In the genomic region with DNA sequence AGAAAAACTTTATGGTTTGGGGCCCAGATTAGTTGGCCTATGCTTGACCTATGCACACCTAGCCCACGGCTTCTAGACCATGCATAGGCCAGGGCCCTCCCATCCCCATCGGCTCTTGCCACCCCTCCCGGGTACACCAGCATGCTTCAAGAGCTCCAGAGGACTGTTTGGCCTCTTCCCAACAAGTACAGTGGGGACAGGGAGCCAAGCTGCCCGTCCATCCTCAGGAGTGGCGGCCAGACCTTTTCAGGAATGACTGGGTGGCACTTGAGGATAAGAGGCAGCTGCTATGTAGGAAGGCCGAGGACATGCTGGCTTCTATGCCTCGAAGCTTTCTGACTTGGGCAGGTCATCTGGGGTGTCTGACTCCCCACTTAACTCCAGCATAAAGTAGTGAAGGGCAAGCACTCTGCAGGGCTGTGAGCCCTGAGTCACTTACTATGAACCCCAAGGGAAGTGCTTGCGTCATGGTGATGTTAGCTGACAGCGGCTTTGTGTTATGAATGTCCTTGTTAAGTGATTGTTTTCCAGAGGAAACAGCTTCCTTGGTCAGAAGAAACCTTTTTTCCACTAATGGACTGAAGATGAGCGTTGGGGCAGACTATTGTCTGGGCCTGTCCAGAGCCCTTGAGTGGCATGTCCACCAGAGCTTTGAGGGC, we compare ENCODE assay signal across 35 mouse cellular contexts. TPM values are rescaled to one million over a fixed set of nuclear protein-coding genes. Genes with fewer than 3 reads are reported as not detected.
A peak's percentile ranks its signal among the peaks of the same experiment; 100 is the strongest.
DNase-seq lines count a peak whose midpoint lies in the region; TF ChIP-seq lines count a peak whose summit lies in the region.
"Had no signal": no experiment of that assay in that cellular context is flagged by ENCODE, and none has a peak within 500 bp of the region (broad histone marks: within the 10 kb centered on the region; RNA-seq: fewer than 3 reads in every experiment).

No protein-coding gene starts in this region.

- H3K27me3 ChIP-seq in kidney, adult 2 months (replicated peaks; ENCODE audit: control insufficient read depth, insufficient read depth, low read length), result peaks cover 3% of the 10 kb centered on the region

- peak; percentile 25 for DNase-seq in adrenal gland, postnatal 10 days
- DNase-seq in adrenal gland, postnatal 4 days (ENCODE audit: low spot score in 2 of 2), result no peak
- no peak for DNase-seq in layer of hippocampus, adult 2 months (ENCODE audit: low spot score in 2 of 2)
- DNase-seq in layer of hippocampus, postnatal 14 days (ENCODE audit: low spot score in 2 of 2), result no peak
- peak; percentile 22 for DNase-seq in lung, adult 2 months
- DNase-seq in lung, postnatal 25 days (ENCODE audit: low spot score), result peak; percentile 48
- no peak for DNase-seq in cerebellum, postnatal 14 days
- no peak for DNase-seq in kidney, adult 2 months
- DNase-seq: B cell, adult 2 months; cerebellum, adult 8-10 months; cerebellum, postnatal 36 days; gastrocnemius, postnatal 14 days; kidney, adult 18-20 months; layer of hippocampus, adult 9-11 months; spleen, adult 18-20 months; thymus, adult 18-20 months; thymus, postnatal 25 days had no signal

- no peak for TF ChIP-seq CTCF in layer of hippocampus, adult 2 months (conservative IDR thresholded peaks at IDR 0.05)
- no peak for TF ChIP-seq CTCF in lung, adult 2 months (IDR thresholded peaks at IDR 0.05; ENCODE audit: insufficient read depth, low read length)
- no peak for TF ChIP-seq CTCF in kidney, adult 2 months (conservative IDR thresholded peaks at IDR 0.05; ENCODE audit: insufficient read depth, insufficient read length, low read depth, low read length)

- no peaks in the 10 kb centered on the region for H3K4me1 ChIP-seq in lung, adult 2 months (ENCODE audit: control insufficient read depth, insufficient read depth, low read length)
- no peaks in the 10 kb centered on the region for H3K4me1 ChIP-seq in kidney, adult 2 months (ENCODE audit: control insufficient read depth, insufficient read depth, low read length)

- H3K4me3 ChIP-seq in layer of hippocampus, adult 2 months, result no peak overlapping the region
- no peak overlapping the region for H3K4me3 ChIP-seq in lung, adult 2 months (replicated peaks; ENCODE audit: extremely low read depth, low read depth, low read length)
- no peak overlapping the region for H3K4me3 ChIP-seq in kidney, adult 2 months (ENCODE audit: insufficient read depth, low read depth, low read length)
- H3K4me3 ChIP-seq: forebrain, embryonic 13.5 days; heart, embryonic 13.5 days; limb, embryonic 12.5 days; liver, embryonic 15.5 days; midbrain, embryonic 15.5 days had no signal

- TF ChIP-seq POLR2A in lung, adult 2 months (IDR thresholded peaks at IDR 0.05; ENCODE audit: borderline replicate concordance, extremely low read depth, low read depth, low read length), result no peak
- no peak for TF ChIP-seq POLR2A in kidney, adult 2 months (IDR thresholded peaks at IDR 0.05; ENCODE audit: low read depth, low read length)

- H3K36me3 ChIP-seq in kidney, adult 2 months (ENCODE audit: control insufficient read depth, insufficient read depth, low read length), result no peaks in the 10 kb centered on the region
- H3K36me3 ChIP-seq: heart, embryonic 13.5 days; limb, embryonic 12.5 days; liver, embryonic 15.5 days; midbrain, embryonic 15.5 days had no signal

- H3K27ac ChIP-seq in layer of hippocampus, adult 2 months, result peak overlapping the region; percentile 64; the same call in 1 of the 2 replicates
- no peak overlapping the region for H3K27ac ChIP-seq in kidney, adult 2 months (ENCODE audit: insufficient read depth, low read depth, low read length)
- H3K27ac ChIP-seq: forebrain, embryonic 13.5 days; heart, embryonic 13.5 days; kidney, postnatal 0 days; limb, embryonic 12.5 days; liver, embryonic 15.5 days; midbrain, embryonic 15.5 days had no signal

- 48% methylated on average over 10 of the region's 10 CpGs for WGBS in lung, adult 2 months
- 79% methylated on average over 10 of the region's 10 CpGs for WGBS in kidney, adult 2 months

RNA-seq across cellular contexts. Expression of a gene that starts 1.7 kb away (rescaled TPM):
- total RNA-seq in adrenal gland, postnatal 10 days (2021), result not detected
- not detected for total RNA-seq in adrenal gland, postnatal 4 days (2021)
- total RNA-seq in layer of hippocampus, adult 2 months (2021), result 1 to 10 TPM; 2.1 to 2.6 TPM
- total RNA-seq in layer of hippocampus, postnatal 14 days (2021), result 1 to 10 TPM in 1 of 2 experiments, not detected in 1; 2.1 TPM
- polyA plus RNA-seq in lung, adult 2 months (2012; rRNA removed), result 0.26 TPM in 1 of 2 replicates, not detected in the other
- not detected in 2 replicates for polyA plus RNA-seq in kidney, adult 2 months (2012; rRNA removed)
- total RNA-seq: gastrocnemius, postnatal 14 days; granulocyte monocyte progenitor cell, adult 5-6 weeks; liver, adult 2 months; neutrophil, adult 5-6 weeks had no signal
- polyA plus RNA-seq: embryonic facial prominence, embryonic 11.5 days; heart, embryonic 13.5 days; hindbrain, embryonic 11.5 days; hindbrain, embryonic 16.5 days; intestine, embryonic 14.5 days; kidney, postnatal 0 days; large intestine, adult 2 months; limb, embryonic 12.5 days; liver, adult 2 months; liver, embryonic 15.5 days; neural tube, embryonic 11.5 days; stomach, embryonic 16.5 days had no signal

RNA-seq across cellular contexts. Expression of a gene that starts 8.1 kb away (rescaled TPM):
- total RNA-seq in adrenal gland, postnatal 10 days (2021), result not detected
- not detected for total RNA-seq in adrenal gland, postnatal 4 days (2021)
- not detected for total RNA-seq in layer of hippocampus, adult 2 months (2021)
- total RNA-seq in layer of hippocampus, postnatal 14 days (2021), result not detected
- 0.28 TPM in 1 of 2 replicates, not detected in the other for polyA plus RNA-seq in lung, adult 2 months (2012; rRNA removed)
- polyA plus RNA-seq in kidney, adult 2 months (2012; rRNA removed), result not detected in 2 replicates
- total RNA-seq: gastrocnemius, postnatal 14 days; granulocyte monocyte progenitor cell, adult 5-6 weeks; heart, postnatal 14 days; left cerebral cortex, adult 18-20 months; liver, adult 2 months; neutrophil, adult 5-6 weeks had no signal
- polyA plus RNA-seq: embryonic facial prominence, embryonic 11.5 days; forebrain, embryonic 13.5 days; heart, embryonic 13.5 days; hindbrain, embryonic 11.5 days; intestine, embryonic 14.5 days; large intestine, adult 2 months; limb, embryonic 12.5 days; liver, adult 2 months; liver, embryonic 15.5 days; stomach, embryonic 16.5 days had no signal

RNA-seq across cellular contexts. Expression of a gene that starts 20.5 kb away (rescaled TPM):
- total RNA-seq in adrenal gland, postnatal 10 days (2021), result 10 to 100 TPM; 69.8 to 74.0 TPM
- total RNA-seq in adrenal gland, postnatal 4 days (2021), result 10 to 100 TPM; 72.2 to 73.0 TPM
- total RNA-seq in layer of hippocampus, adult 2 months (2021), result 10 to 100 TPM; 82.5 to 86.7 TPM
- 10 to 100 TPM; 80.2 to 82.6 TPM for total RNA-seq in layer of hippocampus, postnatal 14 days (2021)
- 46.3 and 66.6 TPM in 2 replicates for polyA plus RNA-seq in lung, adult 2 months (2012; rRNA removed)
- polyA plus RNA-seq in kidney, adult 2 months (2012; rRNA removed), result 86.9 and 116 TPM in 2 replicates

RNA-seq across cellular contexts. Expression of a gene that starts 45.8 kb away (rescaled TPM):
- 10 to 100 TPM; 12.0 to 12.6 TPM for total RNA-seq in adrenal gland, postnatal 10 days (2021)
- total RNA-seq in adrenal gland, postnatal 4 days (2021), result 10 to 100 TPM in 1 of 2 experiments, 1 to 10 TPM in 1; 9.6 to 10.3 TPM
- total RNA-seq in layer of hippocampus, adult 2 months (2021), result 1 to 10 TPM; 8.8 to 8.9 TPM
- 1 to 10 TPM; 8.1 to 8.2 TPM for total RNA-seq in layer of hippocampus, postnatal 14 days (2021)
- polyA plus RNA-seq in lung, adult 2 months (2012; rRNA removed), result 1.1 and 2.1 TPM in 2 replicates
- polyA plus RNA-seq in kidney, adult 2 months (2012; rRNA removed), result 3.4 and 4.0 TPM in 2 replicates

RNA-seq across cellular contexts. Expression of a gene that starts 45.8 kb away (rescaled TPM):
- 1 to 10 TPM; 5.5 to 5.6 TPM for total RNA-seq in adrenal gland, postnatal 10 days (2021)
- total RNA-seq in adrenal gland, postnatal 4 days (2021), result 10 to 100 TPM in 1 of 2 experiments, 1 to 10 TPM in 1; 9.1 to 10.3 TPM
- total RNA-seq in layer of hippocampus, adult 2 months (2021), result 10 to 100 TPM; 11.0 to 11.7 TPM
- 1 to 10 TPM; 7.3 to 8.5 TPM for total RNA-seq in layer of hippocampus, postnatal 14 days (2021)
- 4.7 and 6.0 TPM in 2 replicates for polyA plus RNA-seq in lung, adult 2 months (2012; rRNA removed)
- polyA plus RNA-seq in kidney, adult 2 months (2012; rRNA removed), result 7.3 and 8.0 TPM in 2 replicates

Comparison
In these comparisons a context has a peak if more than half of its experiments do, and no peak if none do; other contexts are left out.
1. DNase-seq: peak in adrenal gland, postnatal 10 days (single experiment), lung, adult 2 months (single experiment) and lung, postnatal 25 days (single experiment); none in adrenal gland, postnatal 4 days (0 of 2), layer of hippocampus, adult 2 months (0 of 2), layer of hippocampus, postnatal 14 days (0 of 2), cerebellum, postnatal 14 days (0 of 2) and kidney, adult 2 months (single experiment).